Mouse (Mus musculus) brain, adult 2 months (tissue): ENCODE data around the gene Asf1b.
"Not testable (repeated sequence)": the region's sequence is repeated elsewhere in the genome, so short reads cannot be mapped to it uniquely, and the experiment has no call there.

Source experiments
- DNase-seq: peaks from one replicate; pipeline ENCODE4 v3.0.0; 2011; ENCODE audit warnings: low read depth, low spot score

The Asf1b gene

GRCm38 (mm10) chr8:83956789-83957188, 1.5 kb downstream of the Asf1b start:
- peak; percentile 54 for DNase-seq

- DNase-seq, result peak; percentile 23
Measured at GRCm38 (mm10) chr8:83964015-83964765, 8.9 kb downstream of the Asf1b start.

DNA sequence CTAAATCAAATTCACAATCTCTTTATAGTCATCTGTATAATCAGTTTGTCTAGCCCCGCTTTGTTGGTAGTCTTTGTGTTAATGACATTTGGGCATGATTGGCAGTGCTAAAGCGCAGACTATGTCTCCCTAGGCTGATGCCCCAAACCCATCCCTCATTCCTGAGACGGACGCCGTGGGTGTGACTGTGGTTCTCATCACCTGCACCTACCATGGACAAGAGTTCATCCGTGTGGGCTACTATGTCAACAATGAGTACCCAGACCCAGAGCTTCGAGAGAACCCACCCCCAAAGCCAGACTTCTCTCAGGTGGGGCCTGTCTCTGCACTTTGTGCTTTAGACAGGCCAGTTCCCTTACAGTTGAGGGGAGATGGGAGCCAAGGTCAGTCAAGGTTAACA, 12.4 kb downstream of the Asf1b start:
- DNase-seq, result no peak

DNA sequence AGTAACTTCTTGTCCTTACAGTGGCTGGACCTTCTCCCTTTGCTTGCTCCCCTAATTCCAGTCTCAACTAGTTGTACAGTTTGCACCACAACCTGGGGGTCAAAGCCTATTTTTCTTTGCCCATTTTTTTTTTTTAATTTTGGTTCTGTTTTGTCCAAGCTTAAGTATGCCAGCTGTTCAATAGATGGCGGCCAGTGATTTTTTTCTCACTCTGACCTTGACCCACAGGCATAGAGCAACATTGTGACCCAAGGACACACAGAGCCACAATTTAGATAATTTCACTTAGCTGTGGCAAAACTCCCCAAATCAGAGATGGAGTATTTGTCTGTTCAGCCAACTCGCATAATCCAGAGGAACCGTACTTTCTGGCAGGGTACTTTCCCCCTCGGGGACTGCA, 15.8 kb downstream of the Asf1b start:
- DNase-seq, result no peak

GRCm38 (mm10) chr8:83971661-83972060, 16.4 kb downstream of the Asf1b start:
- no peak for DNase-seq

DNA sequence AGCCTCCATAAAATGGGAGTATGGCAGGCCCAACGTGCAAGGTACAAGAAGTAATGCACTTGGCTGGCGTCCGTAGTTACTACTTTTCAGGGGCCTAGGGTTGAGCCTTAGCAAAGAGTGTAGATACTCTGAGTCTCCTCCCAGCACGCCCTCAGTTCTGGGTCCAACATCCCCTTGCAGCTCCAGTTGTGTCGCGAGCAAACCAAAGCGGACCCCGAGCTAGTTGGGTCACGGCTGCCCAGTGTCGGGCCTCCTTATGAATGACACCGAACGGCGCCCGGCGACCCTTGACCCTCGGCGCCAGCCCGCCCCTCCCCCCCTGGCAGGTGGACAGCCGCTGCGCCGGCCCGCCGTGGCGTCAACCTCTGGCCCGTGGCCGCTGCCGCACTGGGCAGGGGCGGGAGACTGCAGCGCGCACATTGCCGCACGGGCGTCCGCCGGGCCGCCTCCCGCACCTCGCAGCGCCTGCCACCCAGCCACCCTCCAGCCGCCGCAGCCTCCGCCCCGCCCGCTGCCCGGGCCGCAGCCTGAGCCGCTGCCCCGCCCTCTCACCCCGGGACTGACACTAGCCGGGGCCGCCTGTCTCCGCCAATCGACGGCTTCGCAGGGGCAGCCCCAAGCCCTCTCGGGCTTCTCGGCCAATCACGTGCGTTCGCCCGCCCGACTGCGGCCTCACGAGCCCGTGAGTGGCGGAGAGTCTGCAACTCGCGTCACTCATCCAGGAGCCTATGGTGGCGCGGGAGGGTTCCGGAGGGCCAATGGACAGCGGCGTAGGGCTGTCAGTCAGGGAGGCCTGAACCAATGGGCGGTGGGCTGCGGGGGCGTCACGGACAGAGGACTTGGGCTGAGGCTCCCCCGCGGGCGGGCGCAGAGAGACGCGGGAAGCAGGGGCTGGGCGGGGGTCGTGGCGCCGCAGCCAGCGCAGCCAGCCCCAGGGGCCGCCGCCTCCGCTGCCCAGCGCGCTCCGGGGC, 17.1 kb downstream of the Asf1b start, which contains the start of gene Prkaca:
Prkaca (plus strand) TSS at position 844 of the 971 bp plus-strand sequence.
- DNase-seq, result peak; percentile 100

GRCm38 (mm10) chr8:83973161-83974031, 18.1 kb downstream of the Asf1b start:
- peak; percentile 60 for DNase-seq

DNA sequence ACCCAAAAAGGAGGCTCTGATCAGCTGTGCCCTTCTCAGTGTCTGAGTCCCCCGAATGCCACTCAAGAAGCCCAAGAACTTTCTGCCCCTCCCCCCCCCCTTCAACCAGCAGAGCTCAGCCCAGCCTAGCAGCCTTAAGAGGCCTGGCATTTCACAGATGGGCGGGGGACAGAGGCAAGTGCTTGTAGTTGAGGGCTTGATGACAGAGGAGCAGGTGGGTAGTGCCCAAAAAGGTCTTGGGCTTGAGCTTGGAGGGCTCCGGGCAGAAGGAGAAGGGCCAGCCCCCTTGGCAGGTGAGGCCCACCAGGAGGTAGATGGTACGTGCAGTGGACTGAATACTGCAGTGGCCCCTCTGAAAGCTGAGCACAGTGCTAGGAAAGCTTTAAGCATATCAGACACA, 19.2 kb downstream of the Asf1b start:
- DNase-seq, result no peak

DNA sequence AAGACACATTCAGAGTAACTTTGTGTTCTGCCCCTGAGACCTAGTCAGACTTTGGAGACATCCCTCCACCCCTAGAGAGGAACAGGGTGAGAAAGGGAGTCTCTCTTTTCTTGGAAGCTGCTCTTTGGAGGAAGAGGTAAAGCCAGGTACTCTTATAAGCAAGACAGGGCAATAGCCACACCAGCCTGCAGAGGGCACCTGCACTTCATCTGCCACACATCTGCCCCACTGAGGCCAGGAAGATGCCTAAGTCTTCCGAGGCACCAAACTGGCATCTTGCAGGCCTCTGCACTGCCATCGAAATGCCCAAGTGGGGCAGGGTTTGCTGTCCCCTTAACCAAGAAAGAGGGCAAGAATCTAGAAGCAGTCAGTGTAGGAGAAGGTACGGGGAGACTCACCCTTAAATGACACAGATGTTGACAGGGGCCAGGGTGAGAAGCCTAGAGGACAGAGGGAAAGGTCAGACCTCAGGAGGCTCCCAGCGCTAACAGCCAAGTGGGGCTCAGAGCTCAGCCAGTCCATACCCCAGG, 20.9 kb downstream of the Asf1b start:
- DNase-seq, result no peak

GRCm38 (mm10) chr8:83976779-83977350, 21.6 kb downstream of the Asf1b start:
- no peak for DNase-seq

DNA sequence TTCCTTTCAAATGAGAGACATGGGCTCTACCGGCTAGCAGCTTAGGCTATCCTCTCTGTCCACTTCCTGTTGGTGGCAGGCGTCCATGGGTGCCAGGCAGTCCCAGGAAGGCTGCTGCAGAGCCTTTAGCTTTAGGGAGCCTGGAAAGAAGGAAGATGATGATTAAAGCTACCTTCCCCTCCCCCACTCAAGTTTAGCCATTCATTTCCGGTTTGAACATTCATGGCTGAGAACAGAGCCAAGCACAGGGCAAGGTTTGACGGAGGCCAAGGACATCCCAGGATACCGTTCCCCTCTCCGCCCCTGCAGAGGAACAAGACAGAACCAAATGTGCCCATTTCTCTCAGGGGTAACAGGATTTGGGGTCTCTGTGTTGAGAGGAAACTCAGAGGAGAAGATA, 22.3 kb downstream of the Asf1b start:
- DNase-seq, result no peak

DNA sequence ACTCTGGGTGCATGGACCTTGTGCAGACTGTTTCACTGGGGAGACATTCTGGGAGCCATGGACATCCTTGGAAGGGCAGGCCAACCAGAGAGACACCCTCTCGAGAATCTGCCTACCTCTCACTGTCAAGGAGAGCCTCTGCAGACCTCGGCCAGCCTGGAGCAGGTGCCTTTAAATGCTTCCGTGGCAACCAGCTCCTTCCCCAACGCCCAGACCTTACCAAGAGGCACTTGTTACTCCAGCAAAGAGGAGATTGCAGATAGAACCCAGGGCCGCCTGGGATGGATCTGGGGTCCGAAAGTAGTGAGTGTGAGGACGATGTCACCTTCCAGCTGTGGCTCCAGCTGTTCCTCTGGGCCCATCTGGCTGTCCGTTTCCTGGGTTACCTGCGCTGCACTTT, 22.9 kb downstream of the Asf1b start:
- no peak for DNase-seq

DNA sequence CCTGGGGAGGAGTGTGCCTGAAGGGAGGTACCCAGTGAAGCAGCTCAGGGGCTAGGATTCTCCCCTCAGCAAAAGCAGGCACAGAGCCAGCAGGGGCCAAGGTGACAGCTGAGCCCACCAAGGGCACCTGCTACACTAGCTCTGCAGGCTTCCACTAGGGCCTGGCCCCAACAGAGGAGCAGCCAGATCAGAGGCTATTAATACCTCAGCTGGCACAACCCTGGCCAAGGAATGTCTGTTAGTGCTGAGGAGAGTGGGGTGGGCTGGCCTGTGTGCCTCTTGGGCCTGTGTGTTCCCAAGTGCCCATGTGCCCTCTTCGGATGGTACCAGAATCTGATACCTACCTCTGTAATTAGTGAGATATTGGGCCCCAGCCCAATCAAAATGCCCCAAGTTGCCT, 24.9 kb downstream of the Asf1b start:
- DNase-seq, result no peak

- DNase-seq, result no peak
Measured at GRCm38 (mm10) chr8:83980845-83981244, 25.5 kb downstream of the Asf1b start.

GRCm38 (mm10) chr8:83981533-83981932, 26.2 kb downstream of the Asf1b start:
- no peak for DNase-seq

- DNase-seq, result no peak
Measured at GRCm38 (mm10) chr8:83982449-83982848, 27.1 kb downstream of the Asf1b start.

- not testable (repeated sequence) for DNase-seq
Measured at GRCm38 (mm10) chr8:83983222-83983621, 27.9 kb downstream of the Asf1b start.

- DNase-seq, result no peak
Measured at GRCm38 (mm10) chr8:83989243-83989642, 33.9 kb downstream of the Asf1b start.

GRCm38 (mm10) chr8:83990170-83990569, 34.9 kb downstream of the Asf1b start:
- no peak for DNase-seq

DNA sequence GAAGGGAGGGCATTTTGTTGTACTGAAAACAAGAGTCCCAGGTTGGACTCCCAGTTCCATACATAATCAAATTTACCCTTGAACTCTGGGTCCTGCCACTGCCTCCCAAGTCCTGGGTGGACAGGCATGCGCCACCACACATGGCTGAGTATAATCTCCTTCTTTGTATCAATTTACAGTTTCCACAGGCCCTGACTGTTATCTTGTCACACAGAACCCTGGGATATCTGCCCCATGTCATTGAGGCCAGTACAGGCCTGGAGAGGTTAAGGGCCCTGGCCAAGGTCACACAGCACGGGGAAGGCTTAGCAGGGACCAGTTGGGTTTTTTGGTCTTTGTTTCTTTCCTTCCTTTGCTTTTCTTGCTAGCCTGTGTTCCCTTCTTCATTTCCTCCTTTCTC, 37.2 kb downstream of the Asf1b start:
- DNase-seq, result no peak

DNA sequence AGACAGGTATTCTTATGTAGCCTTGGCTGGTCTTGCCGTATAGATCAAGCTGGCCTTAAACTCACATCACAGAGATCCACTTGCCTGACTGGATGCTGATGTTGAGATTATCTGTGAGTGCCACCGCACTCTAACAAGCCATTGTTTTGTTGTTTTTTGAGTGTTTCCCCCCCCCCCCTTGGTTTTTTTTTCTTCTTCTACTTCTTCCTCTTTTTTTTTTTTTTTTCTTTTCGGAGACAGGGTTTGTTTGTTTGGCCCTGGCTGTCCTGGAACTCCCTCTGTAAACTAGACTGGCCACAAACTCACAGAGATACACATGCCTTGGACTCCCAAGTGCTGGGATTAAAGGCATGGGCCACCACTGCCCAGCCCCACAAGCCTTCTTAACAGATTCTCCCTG, 38.7 kb downstream of the Asf1b start:
- no peak for DNase-seq
